Mouse (Mus musculus): ENCODE measurements around the gene Med16. TPM values are rescaled to one million over a fixed set of nuclear protein-coding genes. Genes with fewer than 3 reads are reported as not detected.

Gene Med16
- total and polyA plus RNA-seq, 3 experiments = 10.4 to 49.4 (median 12.0) TPM

- Histone ChIP-seq H3K4me1 (ENCODE audit: insufficient read depth, low read depth, low read length) (peaks cover 47% of the 10 kb centered on the region), H3K27me3 (ENCODE audit: insufficient read depth, low read length) (peaks cover 51% of the 10 kb centered on the region), H3K4me3 (ENCODE audit: low read depth, low read length) (peak within 1 kb of the TSS; percentile 60; the same call in 1 of the 2 replicates), H3K36me3 (replicated peaks) (no peaks in the 10 kb centered on the region), H3K9me3 (replicated peaks) (no peaks in the 10 kb centered on the region)
- TF ChIP-seq GATA2 (IDR thresholded peaks at IDR 0.05; ENCODE audit: borderline replicate concordance, low read depth, low read length) (no peak), TAL1 (conservative IDR thresholded peaks at IDR 0.05; ENCODE audit: low read depth, low read length) (no peak), POLR2AphosphoS5 (IDR thresholded peaks at IDR 0.05; ENCODE audit: insufficient replicate concordance, low read depth, low read length) (no peak), GATA1 (IDR thresholded peaks at IDR 0.05; ENCODE audit: borderline replicate concordance, low read length) (no peak), CTCF (IDR thresholded peaks at IDR 0.05; ENCODE audit: low read depth, low read length) (no peak)
- no peak for ATAC-seq (ENCODE audit: extremely low read depth, insufficient number of reproducible peaks, low FRiP score, poor library complexity, severe bottlenecking)
- no peak for DNase-seq (ENCODE audit: low spot score)
Measured at GRCm38 (mm10) chr10:79874290-79874862, 34.3 kb downstream of the Med16 start, which contains the start of the genes Prtn3 and Plppr3. Gene Prtn3, plus strand, starts transcription at chr10:79874476. Gene Plppr3, minus strand, starts transcription at chr10:79874634.

- no peaks in the 10 kb centered on the region for H3K36me3 ChIP-seq (replicated peaks)
- TF ChIP-seq GATA1 (IDR thresholded peaks at IDR 0.05; ENCODE audit: borderline replicate concordance, low read length) (no peak), TAL1 (conservative IDR thresholded peaks at IDR 0.05; ENCODE audit: low read depth, low read length) (no peak), GATA2 (IDR thresholded peaks at IDR 0.05; ENCODE audit: borderline replicate concordance, low read depth, low read length) (no peak), CTCF (IDR thresholded peaks at IDR 0.05; ENCODE audit: low read depth, low read length) (no peak), POLR2AphosphoS5 (IDR thresholded peaks at IDR 0.05; ENCODE audit: insufficient replicate concordance, low read depth, low read length) (no peak)
- peak overlapping the region; percentile 60; the same call in 1 of the 2 replicates for H3K4me3 ChIP-seq (ENCODE audit: low read depth, low read length)
- DNase-seq (ENCODE audit: low spot score) (no peak), ATAC-seq (ENCODE audit: extremely low read depth, insufficient number of reproducible peaks, low FRiP score, poor library complexity, severe bottlenecking) (no peak)
- no peaks in the 10 kb centered on the region for H3K9me3 ChIP-seq (replicated peaks)
- peaks cover 43% of the 10 kb centered on the region for H3K4me1 ChIP-seq (ENCODE audit: insufficient read depth, low read depth, low read length)
- peaks cover 54% of the 10 kb centered on the region for H3K27me3 ChIP-seq (ENCODE audit: insufficient read depth, low read length)
Measured at GRCm38 (mm10) chr10:79873715-79874289, 34.9 kb downstream of the Med16 start.

GRCm38 (mm10) chr10:79873313-79873712 is 35.4 kb downstream of the Med16 start:
- no peak for ATAC-seq (ENCODE audit: extremely low read depth, insufficient number of reproducible peaks, low FRiP score, poor library complexity, severe bottlenecking)
- Histone ChIP-seq H3K4me1 (ENCODE audit: insufficient read depth, low read depth, low read length) (peaks cover 41% of the 10 kb centered on the region), H3K9me3 (replicated peaks) (no peaks in the 10 kb centered on the region), H3K27me3 (ENCODE audit: insufficient read depth, low read length) (peaks cover 54% of the 10 kb centered on the region), H3K36me3 (replicated peaks) (no peaks in the 10 kb centered on the region), H3K4me3 (ENCODE audit: low read depth, low read length) (no peak overlapping the region)
- no peak for DNase-seq (ENCODE audit: low spot score)
- TF ChIP-seq CTCF (IDR thresholded peaks at IDR 0.05; ENCODE audit: low read depth, low read length) = no peak
- TF ChIP-seq GATA2 (IDR thresholded peaks at IDR 0.05; ENCODE audit: borderline replicate concordance, low read depth, low read length) = no peak
- TF ChIP-seq POLR2AphosphoS5 (IDR thresholded peaks at IDR 0.05; ENCODE audit: insufficient replicate concordance, low read depth, low read length) = no peak
- no peak for TF ChIP-seq GATA1 (IDR thresholded peaks at IDR 0.05; ENCODE audit: borderline replicate concordance, low read length)
- no peak for TF ChIP-seq TAL1 (conservative IDR thresholded peaks at IDR 0.05; ENCODE audit: low read depth, low read length)

- no peaks in the 10 kb centered on the region for H3K9me3 ChIP-seq (replicated peaks)
- DNase-seq (ENCODE audit: low spot score) (no peak), ATAC-seq (ENCODE audit: extremely low read depth, insufficient number of reproducible peaks, low FRiP score, poor library complexity, severe bottlenecking) (no peak)
- TF ChIP-seq CTCF (IDR thresholded peaks at IDR 0.05; ENCODE audit: low read depth, low read length) (no peak), GATA1 (IDR thresholded peaks at IDR 0.05; ENCODE audit: borderline replicate concordance, low read length) (no peak), TAL1 (conservative IDR thresholded peaks at IDR 0.05; ENCODE audit: low read depth, low read length) (no peak), POLR2AphosphoS5 (IDR thresholded peaks at IDR 0.05; ENCODE audit: insufficient replicate concordance, low read depth, low read length) (no peak)
- no peak overlapping the region for H3K4me3 ChIP-seq (ENCODE audit: low read depth, low read length)
- peaks cover 54% of the 10 kb centered on the region for H3K27me3 ChIP-seq (ENCODE audit: insufficient read depth, low read length)
- H3K36me3 ChIP-seq (replicated peaks) = no peaks in the 10 kb centered on the region
- peaks cover 37% of the 10 kb centered on the region for H3K4me1 ChIP-seq (ENCODE audit: insufficient read depth, low read depth, low read length)
Measured at GRCm38 (mm10) chr10:79872862-79873261, 35.9 kb downstream of the Med16 start.

GRCm38 (mm10) chr10:79871845-79872244 is 36.9 kb downstream of the Med16 start:
- no peak for DNase-seq (ENCODE audit: low spot score)
- TF ChIP-seq POLR2AphosphoS5 (IDR thresholded peaks at IDR 0.05; ENCODE audit: insufficient replicate concordance, low read depth, low read length) (no peak), CTCF (IDR thresholded peaks at IDR 0.05; ENCODE audit: low read depth, low read length) (no peak), GATA1 (IDR thresholded peaks at IDR 0.05; ENCODE audit: borderline replicate concordance, low read length) (no peak), TAL1 (conservative IDR thresholded peaks at IDR 0.05; ENCODE audit: low read depth, low read length) (no peak), GATA2 (IDR thresholded peaks at IDR 0.05; ENCODE audit: borderline replicate concordance, low read depth, low read length) (no peak)

GRCm38 (mm10) chr10:79866601-79867000 is 42.1 kb downstream of the Med16 start:
- TF ChIP-seq TAL1 (conservative IDR thresholded peaks at IDR 0.05; ENCODE audit: low read depth, low read length) (no peak), POLR2AphosphoS5 (IDR thresholded peaks at IDR 0.05; ENCODE audit: insufficient replicate concordance, low read depth, low read length) (peak; percentile 9; the same call in 1 of the 2 replicates), CTCF (IDR thresholded peaks at IDR 0.05; ENCODE audit: low read depth, low read length) (no peak)
- H3K4me1 ChIP-seq (ENCODE audit: insufficient read depth, low read depth, low read length) = peaks cover 42% of the 10 kb centered on the region
- H3K36me3 ChIP-seq (replicated peaks) = peaks cover 48% of the 10 kb centered on the region
- H3K27me3 ChIP-seq (ENCODE audit: insufficient read depth, low read length) = peaks cover 31% of the 10 kb centered on the region
- no peak for DNase-seq (ENCODE audit: low spot score)
- ATAC-seq (ENCODE audit: extremely low read depth, insufficient number of reproducible peaks, low FRiP score, poor library complexity, severe bottlenecking) = no peak
- no peak overlapping the region for H3K4me3 ChIP-seq (ENCODE audit: low read depth, low read length)
- no peaks in the 10 kb centered on the region for H3K9me3 ChIP-seq (replicated peaks)

More at GRCm38 (mm10) chr10:79871845-79872244, 36.9 kb downstream of the Med16 start:
- H3K4me3 ChIP-seq (ENCODE audit: low read depth, low read length) = no peak overlapping the region
- peaks cover 34% of the 10 kb centered on the region for H3K4me1 ChIP-seq (ENCODE audit: insufficient read depth, low read depth, low read length)
- no peaks in the 10 kb centered on the region for H3K9me3 ChIP-seq (replicated peaks)
- H3K27me3 ChIP-seq (ENCODE audit: insufficient read depth, low read length) = peaks cover 59% of the 10 kb centered on the region
- no peak for ATAC-seq (ENCODE audit: extremely low read depth, insufficient number of reproducible peaks, low FRiP score, poor library complexity, severe bottlenecking)
- no peaks in the 10 kb centered on the region for H3K36me3 ChIP-seq (replicated peaks)
